Mouse (Mus musculus) kidney, adult 2 months (tissue): ENCODE results near the gene Ddit4. TPM values are rescaled to one million over a fixed set of nuclear protein-coding genes. Genes with fewer than 3 reads are reported as not detected.

Experiments
- DNase-seq: peaks from one replicate; pipeline ENCODE4 v3.0.0; 2021
- H3K27ac ChIP-seq: fragments of 200-500 bp; 2 replicates; pipeline ENCODE4 v1.5.1; 2012; ENCODE audit warnings: low read depth, low read length, control low read depth, inconsistent platforms; ENCODE audit not compliant: insufficient read depth
- H3K27me3 ChIP-seq: fragments of 200-500 bp; replicated peaks from 2 replicates; pipeline ENCODE4 v1.6.1; 2012; ENCODE audit warnings: mild to moderate bottlenecking, moderate library complexity, low read length, inconsistent platforms; ENCODE audit not compliant: control insufficient read depth, insufficient read depth
- H3K36me3 ChIP-seq: fragments of 200-500 bp; 2 replicates; pipeline ENCODE4 v1.6.1; 2012; ENCODE audit warnings: mild to moderate bottlenecking, moderate library complexity, low read length, inconsistent platforms; ENCODE audit not compliant: control insufficient read depth, insufficient read depth
- H3K4me1 ChIP-seq: fragments of 200-500 bp; 2 replicates; pipeline ENCODE4 v1.6.1; 2011; ENCODE audit warnings: low read length; ENCODE audit not compliant: control insufficient read depth, insufficient read depth
- H3K4me3 ChIP-seq: fragments of 200-500 bp; 2 replicates; pipeline ENCODE4 v1.5.1; 2011; ENCODE audit warnings: mild to moderate bottlenecking, low read depth, low read length, control low read depth; ENCODE audit not compliant: insufficient read depth
- CTCF ChIP-seq: fragments of 200-500 bp; conservative IDR thresholded peaks from 2 replicates; pipeline ENCODE4 v1.5.1; 2011; ENCODE audit warnings: low read depth, mild to moderate bottlenecking, control low read depth, low read length, moderate library complexity, mixed read lengths; ENCODE audit not compliant: insufficient read depth, insufficient read length
- POLR2A ChIP-seq: fragments of 200-500 bp; IDR thresholded peaks from one replicate; pipeline ENCODE4 v1.6.1; 2011; ENCODE audit warnings: low read depth, low read length, control low read depth
- WGBS: fragments of 180-500 bp; shearing (Covaris S2); methylation state at CpG from one replicate; pipeline ENCODE4 v1.1.7; 2018; 5-methylcytosine and 5-hydroxymethylcytosine counted together
- polyA plus RNA-seq: library from polyadenylated mRNA; depleted of rRNA; stranded (reverse); fragments of >200 nt; gene quantifications from 2 replicates; pipeline ENCODE4 v1.2.3, GENCODE M21; 2012

Ddit4 gene
- polyA plus RNA-seq, 1 experiment, result 21.6 TPM

- no peak overlapping the region for H3K27ac ChIP-seq
- WGBS, result 95% methylated on average over 9 of the region's 9 CpGs
- H3K4me3 ChIP-seq, result no peak overlapping the region
- no peaks in the 10 kb centered on the region; the same call in 1 of the 2 replicates for H3K36me3 ChIP-seq
- no peaks in the 10 kb centered on the region for H3K27me3 ChIP-seq
- no peak for TF ChIP-seq POLR2A
- TF ChIP-seq CTCF, result no peak
- no peak for DNase-seq
- H3K4me1 ChIP-seq, result peaks cover 3% of the 10 kb centered on the region; the same call in 1 of the 2 replicates
Observed at GRCm38 (mm10) chr10:59990393-59990792, 38.8 kb upstream of the Ddit4 start.

DNA sequence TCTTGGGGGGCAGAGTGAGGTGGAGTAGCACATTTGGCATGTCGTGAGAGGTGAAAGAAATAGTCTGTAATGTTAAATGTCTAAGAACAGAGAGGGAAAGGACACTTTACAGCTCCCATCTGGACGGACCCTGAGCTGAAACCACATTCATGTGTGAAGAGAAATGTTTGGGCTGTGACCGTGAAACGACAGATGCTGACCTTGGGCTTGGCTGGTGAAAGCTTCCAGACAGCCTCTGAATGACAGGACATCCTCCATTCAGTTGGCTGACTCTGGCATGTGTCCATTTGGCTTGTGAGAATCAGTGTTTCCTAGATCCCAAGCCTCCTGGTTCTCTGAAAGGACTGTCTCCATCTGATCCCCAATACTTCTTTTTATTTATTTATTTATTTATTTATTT lies 36.4 kb upstream of the Ddit4 start:
- H3K27me3 ChIP-seq, result no peaks in the 10 kb centered on the region
- DNase-seq, result peak; percentile 48
- no peak for TF ChIP-seq CTCF
- TF ChIP-seq POLR2A, result no peak
- peaks cover 3% of the 10 kb centered on the region; the same call in 1 of the 2 replicates for H3K4me1 ChIP-seq
- WGBS, result 67% methylated on average over 4 of the region's 4 CpGs
- no peak overlapping the region for H3K27ac ChIP-seq
- no peak overlapping the region for H3K4me3 ChIP-seq
- H3K36me3 ChIP-seq, result no peaks in the 10 kb centered on the region; the same call in 1 of the 2 replicates

- no peak for TF ChIP-seq POLR2A
- TF ChIP-seq CTCF, result no peak
- Histone ChIP-seq H3K4me3 (no peak overlapping the region), H3K36me3 (no peaks in the 10 kb centered on the region), H3K4me1 (peaks cover 26% of the 10 kb centered on the region), H3K27ac (no peak overlapping the region), H3K27me3 (no peaks in the 10 kb centered on the region)
- no peak for DNase-seq
- 92% methylated on average over 12 of the region's 12 CpGs for WGBS
Observed at GRCm38 (mm10) chr10:59982379-59982873, 30.8 kb upstream of the Ddit4 start.

DNA sequence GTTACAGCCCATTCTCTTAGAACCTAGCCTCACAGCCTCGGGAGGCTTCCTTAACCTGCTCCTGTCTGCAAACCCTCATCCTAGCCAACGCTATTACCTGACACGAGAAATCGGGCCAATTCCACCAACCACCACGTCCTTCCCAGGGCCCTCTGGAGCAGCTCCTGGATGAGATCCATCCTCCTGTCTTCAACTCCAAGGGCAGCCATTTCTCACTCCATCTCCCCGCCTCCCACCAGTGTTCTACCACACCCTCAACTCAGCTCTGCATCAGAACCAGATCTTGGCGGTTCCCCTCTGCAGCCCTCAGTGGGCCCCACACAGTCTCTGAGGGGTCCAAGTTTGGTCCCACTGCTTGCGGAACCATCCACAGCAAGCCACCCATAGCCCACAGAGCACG lies 30.2 kb upstream of the Ddit4 start:
- Histone ChIP-seq H3K4me3 (no peak overlapping the region), H3K27me3 (no peaks in the 10 kb centered on the region), H3K27ac (no peak overlapping the region), H3K36me3 (no peaks in the 10 kb centered on the region), H3K4me1 (peaks cover 26% of the 10 kb centered on the region)
- WGBS, result 86% methylated on average over 9 of the region's 9 CpGs
- no peak for DNase-seq
- TF ChIP-seq CTCF (no peak), POLR2A (no peak)

GRCm38 (mm10) chr10:59981336-59981735 lies 29.7 kb upstream of the Ddit4 start:
- 66% methylated on average over 4 of the region's 4 CpGs for WGBS
- Histone ChIP-seq H3K4me1 (peaks cover 26% of the 10 kb centered on the region), H3K36me3 (no peaks in the 10 kb centered on the region), H3K4me3 (no peak overlapping the region), H3K27me3 (no peaks in the 10 kb centered on the region), H3K27ac (0 out of 2 replicates have a peak overlapping the region, but pooled peaks have one; percentile 8)
- no peak for DNase-seq
- TF ChIP-seq CTCF (no peak), POLR2A (no peak)

GRCm38 (mm10) chr10:59980815-59981244 lies 29.2 kb upstream of the Ddit4 start:
- 76% methylated on average over 6 of the region's 6 CpGs for WGBS
- no peak overlapping the region for H3K4me3 ChIP-seq
- peak overlapping the region; percentile 11 for H3K27ac ChIP-seq
- no peak for TF ChIP-seq POLR2A
- TF ChIP-seq CTCF, result no peak
- H3K4me1 ChIP-seq, result peaks cover 26% of the 10 kb centered on the region
- H3K27me3 ChIP-seq, result no peaks in the 10 kb centered on the region
- H3K36me3 ChIP-seq, result no peaks in the 10 kb centered on the region
- peak; percentile 58 for DNase-seq

GRCm38 (mm10) chr10:59978873-59979743 lies 27.5 kb upstream of the Ddit4 start:
- no peaks in the 10 kb centered on the region for H3K36me3 ChIP-seq
- no peak overlapping the region for H3K4me3 ChIP-seq
- 22% methylated on average over 11 of the region's 11 CpGs for WGBS
- H3K27ac ChIP-seq, result peak overlapping the region; percentile 80
- DNase-seq, result peak; percentile 95
- H3K27me3 ChIP-seq, result no peaks in the 10 kb centered on the region
- peaks cover 39% of the 10 kb centered on the region for H3K4me1 ChIP-seq
- TF ChIP-seq POLR2A (no peak), CTCF (no peak)
